Mouse (Mus musculus) C2C12 (cell line): ENCODE measurements around the gene Dmtf1. TPM values are rescaled to one million over a fixed set of nuclear protein-coding genes. Genes with fewer than 3 reads are reported as not detected.

Source experiments
- H3K27me3 ChIP-seq: one replicate; pipeline ENCODE4 v1.6.1; 2011; ENCODE audit not compliant: control insufficient read depth, insufficient read depth, insufficient read length
- H3K36me3 ChIP-seq: one replicate; pipeline ENCODE4 v1.6.1; 2011; ENCODE audit not compliant: control insufficient read depth, insufficient read depth
- H3K4me3 ChIP-seq: one replicate; pipeline ENCODE4 v1.5.1; 2011; ENCODE audit warnings: mild to moderate bottlenecking, control low read depth; ENCODE audit not compliant: poor library complexity, insufficient read depth, severe bottlenecking
- H3K79me2 ChIP-seq: one replicate; pipeline ENCODE4 v1.6.1; 2011; ENCODE audit not compliant: control insufficient read depth, insufficient read depth
- H3K79me3 ChIP-seq: one replicate; pipeline ENCODE4 v1.6.1; 2011; ENCODE audit warnings: low read depth, control low read depth
- H3ac ChIP-seq: one replicate; pipeline ENCODE3; 2011; ENCODE audit warnings: low read depth; ENCODE audit not compliant: control insufficient read depth, insufficient read length
- CEBPB ChIP-seq: IDR thresholded peaks from one replicate; pipeline ENCODE4 v1.6.1; 2011; ENCODE audit warnings: low read depth, mild to moderate bottlenecking, control low read depth, moderate library complexity
- CTCF ChIP-seq: IDR thresholded peaks from one replicate; pipeline ENCODE4 v1.5.1; 2011; ENCODE audit not compliant: control insufficient read depth, insufficient read depth, insufficient read length
- FOSL1 ChIP-seq: IDR thresholded peaks from one replicate; pipeline ENCODE4 v1.8.0; 2011; ENCODE audit warnings: mild to moderate bottlenecking, low read length; ENCODE audit not compliant: poor library complexity, insufficient read depth, severe bottlenecking
- MAX ChIP-seq: IDR thresholded peaks from one replicate; pipeline ENCODE4 v1.6.1; 2011; ENCODE audit warnings: mild to moderate bottlenecking, control low read depth
- MYOD1 ChIP-seq: IDR thresholded peaks from one replicate; pipeline ENCODE4 v1.6.1; 2011; ENCODE audit warnings: low read depth; ENCODE audit not compliant: control insufficient read depth, insufficient read length
- MYOG ChIP-seq: IDR thresholded peaks from one replicate; pipeline ENCODE4 v1.6.1; 2011; ENCODE audit not compliant: control insufficient read depth, insufficient read length; ENCODE audit errors: extremely low read depth
- USF1 ChIP-seq: IDR thresholded peaks from one replicate; pipeline ENCODE4 v1.6.1; 2011; ENCODE audit warnings: low read depth, mild to moderate bottlenecking, control low read depth, moderate library complexity
- polyA plus RNA-seq: library from polyadenylated mRNA; unstranded; fragments of >200 nt; fragmentation: generic; extraction: Trizol; gene quantifications from one replicate; pipeline ENCODE4 v1.2.1, GENCODE M21; 2012; ENCODE audit warnings: missing spikeins

Gene Dmtf1
- polyA plus RNA-seq, 1 experiment, result 6.4 TPM

- Histone ChIP-seq H3K79me2 (peaks cover 29% of the 10 kb centered on the region), H3K79me3 (peaks cover 25% of the 10 kb centered on the region), H3K36me3 (peaks cover 11% of the 10 kb centered on the region), H3K4me3 (no peak overlapping the region), H3ac (no peak overlapping the region), H3K27me3 (no peaks in the 10 kb centered on the region)
- TF ChIP-seq MYOD1, result no peak
- no peak for TF ChIP-seq FOSL1
- TF ChIP-seq CEBPB, result no peak
- TF ChIP-seq CTCF, result no peak
- TF ChIP-seq USF1, result no peak
- TF ChIP-seq MYOG, result no peak
- TF ChIP-seq MAX, result no peak
Measured at GRCm38 (mm10) chr5:9163411-9163810, 1.8 kb upstream of the Dmtf1 start.

GRCm38 (mm10) chr5:9162088-9162487 is 512 bp upstream of the Dmtf1 start:
- Histone ChIP-seq H3K36me3 (peaks cover 11% of the 10 kb centered on the region), H3K4me3 (peak overlapping the region; percentile 68), H3K27me3 (no peaks in the 10 kb centered on the region), H3K79me2 (peaks cover 42% of the 10 kb centered on the region), H3ac (peak overlapping the region; percentile 58), H3K79me3 (peaks cover 36% of the 10 kb centered on the region)
- TF ChIP-seq USF1 (no peak), MAX (no peak)

GRCm38 (mm10) chr5:9160831-9161455 is 633 bp downstream of the Dmtf1 start:
- no peak for TF ChIP-seq MYOD1
- TF ChIP-seq CEBPB, result no peak
- no peak for TF ChIP-seq FOSL1
- TF ChIP-seq USF1, result no peak
- no peak for TF ChIP-seq CTCF
- no peak for TF ChIP-seq MAX
- Histone ChIP-seq H3K79me3 (peaks cover 47% of the 10 kb centered on the region), H3ac (peak overlapping the region; percentile 91), H3K4me3 (peak overlapping the region; percentile 68), H3K27me3 (no peaks in the 10 kb centered on the region), H3K36me3 (peaks cover 11% of the 10 kb centered on the region), H3K79me2 (peaks cover 53% of the 10 kb centered on the region)

- Histone ChIP-seq H3K4me3 (no peak overlapping the region), H3ac (no peak overlapping the region), H3K27me3 (no peaks in the 10 kb centered on the region), H3K36me3 (peaks cover 16% of the 10 kb centered on the region), H3K79me2 (peaks cover 89% of the 10 kb centered on the region), H3K79me3 (peaks cover 74% of the 10 kb centered on the region)
- TF ChIP-seq CEBPB (no peak), USF1 (no peak), CTCF (no peak), MAX (no peak)
Measured at GRCm38 (mm10) chr5:9157336-9157735, 4.2 kb downstream of the Dmtf1 start.

GRCm38 (mm10) chr5:9156746-9157145 is 4.8 kb downstream of the Dmtf1 start:
- Histone ChIP-seq H3K27me3 (no peaks in the 10 kb centered on the region), H3K36me3 (peaks cover 16% of the 10 kb centered on the region), H3K79me3 (peaks cover 75% of the 10 kb centered on the region), H3ac (no peak overlapping the region), H3K79me2 (peaks cover 93% of the 10 kb centered on the region), H3K4me3 (no peak overlapping the region)
- TF ChIP-seq MYOG (no peak), MYOD1 (no peak), FOSL1 (no peak), MAX (no peak), CEBPB (no peak), USF1 (no peak), CTCF (no peak)

- TF ChIP-seq CTCF (no peak), USF1 (no peak), CEBPB (no peak), FOSL1 (no peak), MYOD1 (no peak), MAX (no peak), MYOG (no peak)
- H3K79me2 ChIP-seq, result peaks cover 42% of the 10 kb centered on the region
- H3K36me3 ChIP-seq, result peaks cover 37% of the 10 kb centered on the region
- H3K4me3 ChIP-seq, result no peak overlapping the region
- no peaks in the 10 kb centered on the region for H3K27me3 ChIP-seq
- H3K79me3 ChIP-seq, result peaks cover 20% of the 10 kb centered on the region
- no peak overlapping the region for H3ac ChIP-seq
Measured at GRCm38 (mm10) chr5:9149273-9149850, 12.2 kb downstream of the Dmtf1 start.
